In the genomic region with DNA sequence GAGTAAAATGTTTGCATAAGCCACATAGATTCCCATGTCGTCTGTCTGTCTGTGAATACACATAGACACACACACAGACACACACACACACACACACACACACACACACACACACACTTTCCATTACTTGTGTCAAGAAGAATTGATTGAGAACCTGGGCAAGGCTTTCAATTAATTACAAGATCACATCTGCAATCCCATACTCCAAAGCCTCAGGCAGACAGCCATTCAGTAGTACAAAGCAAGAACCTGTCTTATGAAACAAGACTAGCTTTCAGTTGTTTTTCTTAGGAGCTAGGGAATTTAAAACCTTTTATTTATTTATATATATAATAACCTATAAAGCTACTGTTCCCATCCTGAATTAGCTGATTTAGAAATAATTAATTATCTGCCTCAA, we compare ENCODE assay signal across 19 mouse cellular contexts.
A peak's percentile ranks its signal among the peaks of the same experiment; 100 is the strongest.
DNase-seq lines count a peak whose midpoint lies in the region; ATAC-seq and TF ChIP-seq lines count a peak whose summit lies in the region.
"Had no signal": no experiment of that assay in that cellular context is flagged by ENCODE, and none has a peak within 500 bp of the region (broad histone marks: within the 10 kb centered on the region; RNA-seq: fewer than 3 reads in every experiment).

No protein-coding gene starts in this region.

- no peaks in the 10 kb centered on the region for H3K9me3 ChIP-seq in hindbrain, postnatal 0 days (ENCODE audit: low read length)
- no peaks in the 10 kb centered on the region for H3K9me3 ChIP-seq in hindbrain, embryonic 14.5 days (ENCODE audit: control insufficient read depth, low read length)
- H3K9me3 ChIP-seq: embryonic facial prominence, embryonic 13.5 days; embryonic facial prominence, embryonic 15.5 days; forebrain, embryonic 13.5 days; forebrain, embryonic 15.5 days had no signal

- 68% methylated on average over 1 of the region's 1 CpGs for WGBS in hindbrain, postnatal 0 days
- 78% methylated on average over 1 of the region's 1 CpGs for WGBS in hindbrain, embryonic 14.5 days

- no peak for TF ChIP-seq CTCF in hindbrain, postnatal 0 days (IDR thresholded peaks at IDR 0.05; ENCODE audit: low read depth)

- no peak overlapping the region for H3K4me2 ChIP-seq in hindbrain, postnatal 0 days (ENCODE audit: low read depth, low read length)
- no peak overlapping the region for H3K4me2 ChIP-seq in hindbrain, embryonic 14.5 days (replicated peaks)
- H3K4me2 ChIP-seq: embryonic facial prominence, embryonic 13.5 days; embryonic facial prominence, embryonic 15.5 days; forebrain, embryonic 13.5 days; forebrain, embryonic 15.5 days had no signal

- no peaks in the 10 kb centered on the region for H3K4me1 ChIP-seq in hindbrain, postnatal 0 days (ENCODE audit: insufficient read depth, low read length)
- H3K4me1 ChIP-seq in hindbrain, embryonic 14.5 days (replicated peaks; ENCODE audit: control insufficient read depth, insufficient read depth, low read length) = no peaks in the 10 kb centered on the region
- H3K4me1 ChIP-seq: embryonic facial prominence, embryonic 15.5 days; forebrain, embryonic 13.5 days; forebrain, embryonic 15.5 days had no signal

- H3K27me3 ChIP-seq in hindbrain, postnatal 0 days (ENCODE audit: insufficient read depth, low read length) = no peaks in the 10 kb centered on the region
- no peaks in the 10 kb centered on the region for H3K27me3 ChIP-seq in hindbrain, embryonic 14.5 days (ENCODE audit: control insufficient read depth, insufficient read depth, low read length)
- H3K27me3 ChIP-seq: embryonic facial prominence, embryonic 13.5 days; embryonic facial prominence, embryonic 15.5 days; forebrain, embryonic 13.5 days; forebrain, embryonic 15.5 days had no signal

- H3K9ac ChIP-seq in hindbrain, postnatal 0 days (replicated peaks; ENCODE audit: low read length) = no peak overlapping the region
- H3K9ac ChIP-seq in hindbrain, embryonic 14.5 days = no peak overlapping the region
- H3K9ac ChIP-seq: embryonic facial prominence, embryonic 13.5 days; embryonic facial prominence, embryonic 15.5 days; forebrain, embryonic 13.5 days; forebrain, embryonic 15.5 days; forebrain, postnatal 0 days had no signal

- H3K36me3 ChIP-seq in hindbrain, postnatal 0 days (ENCODE audit: insufficient read depth, low read length) = no peaks in the 10 kb centered on the region
- no peaks in the 10 kb centered on the region for H3K36me3 ChIP-seq in hindbrain, embryonic 14.5 days (replicated peaks; ENCODE audit: control insufficient read depth, insufficient read depth)
- H3K36me3 ChIP-seq: embryonic facial prominence, embryonic 13.5 days; embryonic facial prominence, embryonic 15.5 days; forebrain, embryonic 15.5 days had no signal

- DNase-seq in hindbrain, postnatal 0 days (ENCODE audit: low spot score) = peak; percentile 15
- no peak for DNase-seq in hindbrain, embryonic 14.5 days (ENCODE audit: low spot score)
- DNase-seq in fat pad, adult 2 months (ENCODE audit: extremely low read depth, low read depth, low spot score) = peak; percentile 81
- DNase-seq in testis, postnatal 14 days (ENCODE audit: low spot score) = no peak
- DNase-seq in adrenal gland, adult 2 months = no peak
- DNase-seq: adrenal gland, postnatal 14 days; cerebellum, adult 11 months; cerebellum, adult 18-20 months; cerebellum, adult 8-10 months; cerebellum, adult 9-11 months; cerebellum, postnatal 14 days; cerebellum, postnatal 36 days; embryo, embryonic 11 days; forebrain, postnatal 0 days had no signal

- no peak overlapping the region for H3K27ac ChIP-seq in hindbrain, postnatal 0 days
- H3K27ac ChIP-seq in hindbrain, embryonic 14.5 days = no peak overlapping the region
- H3K27ac ChIP-seq: embryonic facial prominence, embryonic 13.5 days; embryonic facial prominence, embryonic 15.5 days; forebrain, embryonic 13.5 days; forebrain, embryonic 15.5 days had no signal

- no peak for ATAC-seq in hindbrain, postnatal 0 days
- ATAC-seq in hindbrain, embryonic 14.5 days (ENCODE audit: low FRiP score) = no peak
- ATAC-seq: forebrain, embryonic 13.5 days; forebrain, embryonic 15.5 days; forebrain, postnatal 0 days had no signal

- no peak overlapping the region for H3K4me3 ChIP-seq in hindbrain, postnatal 0 days (ENCODE audit: low read length)
- H3K4me3 ChIP-seq in hindbrain, embryonic 14.5 days (replicated peaks; ENCODE audit: low read length) = no peak overlapping the region
- H3K4me3 ChIP-seq: embryonic facial prominence, embryonic 13.5 days; embryonic facial prominence, embryonic 15.5 days; erythroblast, embryonic 14.5 days; forebrain, embryonic 13.5 days; forebrain, embryonic 15.5 days had no signal

Comparison
In these comparisons a context has a peak if more than half of its experiments do, and no peak if none do; other contexts are left out.
1. DNase-seq: peak in hindbrain, postnatal 0 days (single experiment) and fat pad, adult 2 months (single experiment); none in hindbrain, embryonic 14.5 days (single experiment), testis, postnatal 14 days (single experiment) and adrenal gland, adult 2 months (single experiment).